In the genomic region with DNA sequence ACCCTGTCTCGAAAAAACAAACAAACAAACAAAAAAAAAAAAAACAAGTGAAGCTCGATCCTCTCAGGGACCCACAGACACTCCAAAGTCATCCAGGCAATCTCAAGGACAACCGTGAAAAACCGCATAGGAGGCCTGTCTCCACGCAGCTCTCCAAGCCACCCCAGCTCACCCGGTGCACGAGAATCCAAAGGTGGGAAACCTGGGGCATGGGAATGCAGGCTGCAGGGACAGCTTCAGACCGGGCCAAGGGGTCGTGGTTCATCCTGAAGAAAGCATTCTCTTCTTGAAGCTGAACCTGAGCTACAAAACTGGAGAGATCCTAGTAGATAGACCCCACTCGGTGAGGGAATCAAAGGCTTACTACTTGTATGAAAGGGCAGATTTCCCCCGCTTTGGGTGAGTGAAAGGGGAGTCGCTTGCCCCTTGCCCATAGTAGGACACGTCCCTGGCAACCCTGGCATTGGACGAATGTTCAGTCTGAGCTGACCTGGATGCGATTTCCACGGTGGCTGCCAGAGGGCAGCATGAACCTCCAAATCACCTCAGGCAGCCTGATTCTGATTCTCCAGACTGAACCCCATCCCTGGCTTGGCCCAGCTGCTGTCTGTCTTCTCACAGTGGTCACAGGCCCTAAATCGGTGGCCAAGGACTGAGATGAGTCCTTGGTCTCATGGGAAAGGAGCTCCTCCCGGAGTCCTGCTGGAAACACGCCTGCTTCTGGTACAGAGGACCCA, we compare ENCODE assay signal across 8 mouse cellular contexts. TPM values are rescaled to one million over a fixed set of nuclear protein-coding genes. Genes with fewer than 3 reads are reported as not detected.
DNase-seq lines count a peak whose midpoint lies in the region; ATAC-seq and TF ChIP-seq lines count a peak whose summit lies in the region.

No protein-coding gene starts in this region.

- H3K4me3 ChIP-seq in spleen, adult 2 months (ENCODE audit: extremely low read depth, insufficient read depth, insufficient read length) = no peak overlapping the region
- H3K4me3 ChIP-seq in kidney, postnatal 0 days (replicated peaks; ENCODE audit: low read depth, low read length) = no peak overlapping the region
- no peak overlapping the region for H3K4me3 ChIP-seq in stomach, postnatal 0 days (ENCODE audit: low read depth, low read length)

- no peaks in the 10 kb centered on the region for H3K36me3 ChIP-seq in spleen, adult 2 months (ENCODE audit: control insufficient read depth, insufficient read depth, low read length)
- no peaks in the 10 kb centered on the region for H3K36me3 ChIP-seq in kidney, postnatal 0 days (ENCODE audit: insufficient read depth, low read length)
- no peaks in the 10 kb centered on the region for H3K36me3 ChIP-seq in stomach, postnatal 0 days (ENCODE audit: control insufficient read depth, insufficient read depth, low read length)

- 53% methylated on average over 19 of the region's 19 CpGs for WGBS in spleen, adult 2 months
- 46% methylated on average over 19 of the region's 19 CpGs for WGBS in kidney, postnatal 0 days
- WGBS in stomach, postnatal 0 days = 42% methylated on average over 19 of the region's 19 CpGs

- no peak overlapping the region for H3K4me2 ChIP-seq in kidney, postnatal 0 days (ENCODE audit: low read length)
- no peak overlapping the region for H3K4me2 ChIP-seq in stomach, postnatal 0 days (replicated peaks; ENCODE audit: low read depth)

- H3K9ac ChIP-seq in kidney, postnatal 0 days (ENCODE audit: low read depth, low read length) = no peak overlapping the region
- H3K9ac ChIP-seq in stomach, postnatal 0 days (ENCODE audit: low read length) = no peak overlapping the region

- peaks cover 3% of the 10 kb centered on the region for H3K4me1 ChIP-seq in spleen, adult 2 months (ENCODE audit: control insufficient read depth, insufficient read depth, insufficient read length)
- peaks cover 12% of the 10 kb centered on the region for H3K4me1 ChIP-seq in kidney, postnatal 0 days (replicated peaks; ENCODE audit: insufficient read depth, low read length)
- peaks cover 5% of the 10 kb centered on the region; the same call in 1 of the 2 replicates for H3K4me1 ChIP-seq in stomach, postnatal 0 days (replicated peaks; ENCODE audit: control insufficient read depth, insufficient read depth)

- H3K27me3 ChIP-seq in spleen, adult 2 months (ENCODE audit: control insufficient read depth, insufficient read depth, low read length) = peaks cover 3% of the 10 kb centered on the region; the same call in 1 of the 2 replicates
- H3K27me3 ChIP-seq in kidney, postnatal 0 days (ENCODE audit: insufficient read depth, low read length) = no peaks in the 10 kb centered on the region
- H3K27me3 ChIP-seq in stomach, postnatal 0 days (ENCODE audit: control insufficient read depth, insufficient read depth, low read length) = no peaks in the 10 kb centered on the region

- H3K27ac ChIP-seq in spleen, adult 2 months (ENCODE audit: insufficient read depth, low read length) = no peak overlapping the region
- no peak overlapping the region for H3K27ac ChIP-seq in kidney, postnatal 0 days
- H3K27ac ChIP-seq in stomach, postnatal 0 days (replicated peaks) = no peak overlapping the region

- ATAC-seq in cerebellum, adult (ENCODE audit: insufficient number of reproducible peaks, low FRiP score, low TSS enrichment) = 0 out of 2 replicates have a peak, but pooled peaks have one; percentile 21
- ATAC-seq in kidney, postnatal 0 days (replicated peaks; ENCODE audit: low FRiP score, low read depth) = no peak
- ATAC-seq in stomach, postnatal 0 days (ENCODE audit: low FRiP score, low TSS enrichment) = no peak

- no peak for DNase-seq in cerebellum, adult 11-12 months
- DNase-seq in spleen, adult 2 months (ENCODE audit: low read depth in 1 of 2, low spot score in 2 of 2) = no peak
- no peak for DNase-seq in spleen, adult 18-20 months
- DNase-seq in embryo, embryonic 9.5 days (ENCODE audit: extremely low spot score) = peak; percentile 43
- DNase-seq in kidney, postnatal 0 days (ENCODE audit: low spot score) = peak; percentile 80
- peak; percentile 52 for DNase-seq in lung, postnatal 14 days
- peak; percentile 66 for DNase-seq in stomach, postnatal 0 days (ENCODE audit: low spot score)

- peak; percentile 40; the same call in 1 of the 2 replicates for TF ChIP-seq CTCF in spleen, adult 2 months (IDR thresholded peaks at IDR 0.05; ENCODE audit: extremely low read depth, insufficient read depth, insufficient read length, insufficient replicate concordance)
- peak; percentile 76 for TF ChIP-seq CTCF in kidney, postnatal 0 days (IDR thresholded peaks at IDR 0.05; ENCODE audit: low read depth)
- TF ChIP-seq CTCF in stomach, postnatal 0 days (IDR thresholded peaks at IDR 0.05; ENCODE audit: low read depth) = peak; percentile 78

- no peak for TF ChIP-seq POLR2A in spleen, adult 2 months (IDR thresholded peaks at IDR 0.05; ENCODE audit: low read depth, low read length)

- no peak for TF ChIP-seq EP300 in stomach, postnatal 0 days (optimal IDR thresholded peaks at IDR 0.05)

- no peaks in the 10 kb centered on the region for H3K9me3 ChIP-seq in kidney, postnatal 0 days (replicated peaks; ENCODE audit: low read length)
- no peaks in the 10 kb centered on the region for H3K9me3 ChIP-seq in stomach, postnatal 0 days (ENCODE audit: control insufficient read depth, low read length)

RNA-seq across cellular contexts. Expression of a gene that starts 18.7 kb away (rescaled TPM):
- polyA plus RNA-seq in spleen, adult 2 months (2012; rRNA removed) = 10.6 and 12.5 TPM in 2 replicates
- 13.0 TPM in 2 replicates for polyA plus RNA-seq in kidney, postnatal 0 days (2015; fragmentation: Nextera tagmentation; extraction: Ambion mirVana)
- polyA plus RNA-seq in stomach, postnatal 0 days (2015; fragmentation: Nextera tagmentation; extraction: Ambion mirVana) = 10.6 and 11.2 TPM in 2 replicates

RNA-seq across cellular contexts. Expression of a gene that starts 54.0 kb away (rescaled TPM):
- 6.4 and 6.8 TPM in 2 replicates for polyA plus RNA-seq in spleen, adult 2 months (2012; rRNA removed)
- 62.0 and 68.2 TPM in 2 replicates for polyA plus RNA-seq in kidney, postnatal 0 days (2015; fragmentation: Nextera tagmentation; extraction: Ambion mirVana)
- 23.0 and 26.8 TPM in 2 replicates for polyA plus RNA-seq in stomach, postnatal 0 days (2015; fragmentation: Nextera tagmentation; extraction: Ambion mirVana)

RNA-seq across cellular contexts. Expression of a gene that starts 54.6 kb away (rescaled TPM):
- 62.6 and 65.2 TPM in 2 replicates for polyA plus RNA-seq in spleen, adult 2 months (2012; rRNA removed)
- polyA plus RNA-seq in kidney, postnatal 0 days (2015; fragmentation: Nextera tagmentation; extraction: Ambion mirVana) = 705 and 720 TPM in 2 replicates
- polyA plus RNA-seq in stomach, postnatal 0 days (2015; fragmentation: Nextera tagmentation; extraction: Ambion mirVana) = 236 and 251 TPM in 2 replicates

Comparison
In these comparisons a context has a peak if more than half of its experiments do, and no peak if none do; other contexts are left out.
1. DNase-seq: peak in embryo, embryonic 9.5 days (single experiment), kidney, postnatal 0 days (single experiment), lung, postnatal 14 days (single experiment) and stomach, postnatal 0 days (single experiment); none in cerebellum, adult 11-12 months (single experiment), spleen, adult 2 months (0 of 2) and spleen, adult 18-20 months (0 of 2).
2. Peak in every context shown above with its lines, with median percentiles within 50 percentile points of each other: CTCF ChIP-seq.